Mouse (Mus musculus) spleen, adult 2 months (tissue): Measurements from ENCODE around the gene Unc93b1. TPM values are rescaled to one million over a fixed set of nuclear protein-coding genes. Genes with fewer than 3 reads are reported as not detected.

Experiments used
- DNase-seq, 2 experiments: peaks; one replicate each; pipeline versions ENCODE4 v3.0.0 to v3.0.0-alpha.2; 2012 to 2021; ENCODE audit warnings: low spot score in 2 of 2, low read depth in 1 of 2
- H3K27ac ChIP-seq: fragments of 200-500 bp; 2 replicates; pipeline ENCODE4 v1.5.1; 2012; ENCODE audit warnings: low read length, inconsistent platforms; ENCODE audit not compliant: insufficient read depth
- H3K27me3 ChIP-seq: fragments of 200-500 bp; 2 replicates; pipeline ENCODE4 v1.6.1; 2012; ENCODE audit warnings: mild to moderate bottlenecking, moderate library complexity, low read length, inconsistent platforms; ENCODE audit not compliant: control insufficient read depth, insufficient read depth
- H3K36me3 ChIP-seq: fragments of 200-500 bp; 2 replicates; pipeline ENCODE4 v1.6.1; 2012; ENCODE audit warnings: mild to moderate bottlenecking, low read length, inconsistent platforms; ENCODE audit not compliant: control insufficient read depth, insufficient read depth
- H3K4me1 ChIP-seq: fragments of 200-500 bp; 2 replicates; pipeline ENCODE4 v1.6.1; 2011; ENCODE audit warnings: inconsistent platforms; ENCODE audit not compliant: control insufficient read depth, insufficient read depth, insufficient read length
- H3K4me3 ChIP-seq: fragments of 200-500 bp; 2 replicates; pipeline ENCODE4 v1.5.1; 2011; ENCODE audit warnings: mild to moderate bottlenecking, inconsistent platforms; ENCODE audit not compliant: insufficient read depth, insufficient read length; ENCODE audit errors: extremely low read depth
- CTCF ChIP-seq: fragments of 200-500 bp; IDR thresholded peaks from 2 replicates; pipeline ENCODE4 v1.5.1; 2011; ENCODE audit warnings: mild to moderate bottlenecking, inconsistent platforms; ENCODE audit not compliant: insufficient read depth, insufficient read length, insufficient replicate concordance; ENCODE audit errors: extremely low read depth
- POLR2A ChIP-seq: fragments of 200-500 bp; IDR thresholded peaks from 2 replicates; pipeline ENCODE4 v1.6.1; 2011; ENCODE audit warnings: low read depth, low read length, inconsistent platforms
- WGBS: fragments of 180-500 bp; shearing (Covaris S2); methylation state at CpG from one replicate; pipeline ENCODE4 v1.1.7; 2018; 5-methylcytosine and 5-hydroxymethylcytosine counted together
- polyA plus RNA-seq: library from polyadenylated mRNA; depleted of rRNA; stranded (reverse); fragments of >200 nt; gene quantifications from 2 replicates; pipeline ENCODE4 v1.2.3, GENCODE M21; 2012

Gene Unc93b1
- polyA plus RNA-seq, 1 experiment: 753 TPM

DNA sequence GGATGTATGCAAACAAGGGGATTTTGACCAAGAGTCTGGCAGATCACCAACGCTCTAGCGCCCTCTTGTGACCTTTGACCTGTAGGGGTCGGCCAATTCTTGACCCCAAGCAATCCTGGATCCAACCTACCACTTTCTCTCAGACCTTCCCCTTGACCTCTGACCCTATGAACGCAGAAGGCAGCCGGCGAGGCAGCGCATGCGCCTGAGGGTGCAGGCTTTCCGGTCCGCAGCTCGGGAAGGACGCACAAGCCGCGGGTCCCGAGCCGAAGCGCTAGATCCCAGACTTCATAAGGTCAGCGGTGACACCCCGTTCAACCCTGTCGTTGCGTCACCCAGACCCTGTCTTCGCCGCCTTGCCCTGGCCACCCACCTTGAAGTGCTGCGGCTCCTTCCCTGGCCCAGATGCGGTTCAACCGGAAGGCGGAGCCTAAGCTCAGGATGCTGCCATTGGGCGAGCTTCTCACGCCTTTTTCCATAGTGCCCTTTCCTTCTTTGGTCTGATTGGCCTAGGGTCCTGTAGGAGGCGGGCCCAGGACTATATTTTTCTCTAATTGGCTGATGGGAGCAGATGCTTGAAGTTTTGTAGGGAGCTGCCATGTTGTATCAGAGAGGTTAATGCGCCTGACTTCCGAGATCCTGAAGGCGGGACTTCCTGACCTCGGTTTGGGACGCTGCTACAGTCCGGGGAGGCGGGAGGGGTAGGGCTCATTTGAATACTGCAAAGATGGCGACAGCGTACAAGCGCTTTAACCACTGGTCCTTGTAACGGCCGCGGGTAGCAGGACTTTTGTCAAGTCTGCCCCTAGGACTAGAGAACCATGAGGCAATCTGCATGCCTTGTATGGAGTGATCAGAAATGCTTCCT, 22.4 kb upstream of the Unc93b1 start, which contains the start of gene Ndufs8:
Ndufs8 (minus strand) TSS at position 438 of the 868 bp plus-strand sequence.
- peaks cover 8% of the 10 kb centered on the region; the same call in 1 of the 2 replicates for H3K4me1 ChIP-seq
- peak within 1 kb of the TSS; percentile 73 for H3K4me3 ChIP-seq
- no peaks in the 10 kb centered on the region for H3K27me3 ChIP-seq
- H3K36me3 ChIP-seq: peaks cover 18% of the 10 kb centered on the region
- peak within 1 kb of the TSS; percentile 93 for H3K27ac ChIP-seq
- peak; percentile 90 to 98 for DNase-seq
- under 1% methylated on average over 43 of the region's 43 CpGs for WGBS
- TF ChIP-seq CTCF (peak; percentile 26; the same call in 1 of the 2 replicates), POLR2A (peak; percentile 85)

DNA sequence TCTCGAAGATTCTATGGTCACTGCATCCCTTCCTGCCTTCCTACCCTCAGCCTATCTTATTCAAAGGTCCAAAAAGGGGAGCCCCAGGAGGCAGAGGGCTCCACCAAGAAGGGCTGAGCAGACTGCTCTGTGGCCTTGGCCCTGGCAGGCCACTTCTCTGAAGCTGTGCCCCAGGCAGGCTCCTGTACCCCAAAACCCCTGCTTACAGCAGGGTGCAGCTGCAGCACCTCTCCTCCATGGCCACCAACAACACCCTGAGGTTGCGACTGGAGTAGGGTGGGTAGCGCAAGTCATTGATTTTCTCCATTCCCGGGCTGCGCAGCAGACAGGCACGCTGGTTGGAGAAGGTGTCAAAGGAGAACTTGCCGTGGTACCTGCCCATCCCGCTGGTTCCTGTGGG, 21.3 kb upstream of the Unc93b1 start:
- 80% methylated on average over 8 of the region's 8 CpGs for WGBS
- Histone ChIP-seq H3K36me3 (peaks cover 14% of the 10 kb centered on the region), H3K4me1 (peaks cover 8% of the 10 kb centered on the region; the same call in 1 of the 2 replicates), H3K27ac (peak overlapping the region; percentile 88), H3K27me3 (no peaks in the 10 kb centered on the region), H3K4me3 (0 out of 2 replicates have a peak overlapping the region, but pooled peaks have one; percentile 60)
- TF ChIP-seq CTCF (no peak), POLR2A (no peak)
- no peak for DNase-seq

DNA sequence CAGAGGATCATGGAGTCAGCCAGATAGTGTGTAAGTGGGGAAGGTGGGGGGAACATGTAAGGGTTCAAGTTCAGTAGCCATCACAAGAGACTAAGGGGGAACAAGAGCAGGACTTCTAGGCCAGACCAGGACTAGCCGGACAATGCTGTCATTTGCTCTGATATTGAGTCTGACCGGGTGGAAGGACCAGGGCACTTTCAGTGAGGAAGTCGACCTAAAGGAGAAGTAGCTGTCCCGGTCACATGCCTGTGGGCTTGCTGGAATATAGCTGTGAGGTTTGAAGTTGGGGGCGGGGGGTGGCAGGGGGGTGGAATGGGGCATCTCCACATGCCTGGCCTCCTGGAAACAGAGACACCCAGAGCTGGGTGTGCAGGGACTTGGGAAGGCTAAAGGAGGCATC, 20.5 kb upstream of the Unc93b1 start:
- no peak for DNase-seq
- TF ChIP-seq POLR2A (no peak), CTCF (no peak)
- 51% methylated on average over 5 of the region's 5 CpGs for WGBS
- no peak overlapping the region for H3K4me3 ChIP-seq
- peak overlapping the region; percentile 21; the same call in 1 of the 2 replicates for H3K27ac ChIP-seq
- H3K4me1 ChIP-seq: peaks cover 8% of the 10 kb centered on the region; the same call in 1 of the 2 replicates
- H3K36me3 ChIP-seq: peaks cover 8% of the 10 kb centered on the region
- H3K27me3 ChIP-seq: no peaks in the 10 kb centered on the region

DNA sequence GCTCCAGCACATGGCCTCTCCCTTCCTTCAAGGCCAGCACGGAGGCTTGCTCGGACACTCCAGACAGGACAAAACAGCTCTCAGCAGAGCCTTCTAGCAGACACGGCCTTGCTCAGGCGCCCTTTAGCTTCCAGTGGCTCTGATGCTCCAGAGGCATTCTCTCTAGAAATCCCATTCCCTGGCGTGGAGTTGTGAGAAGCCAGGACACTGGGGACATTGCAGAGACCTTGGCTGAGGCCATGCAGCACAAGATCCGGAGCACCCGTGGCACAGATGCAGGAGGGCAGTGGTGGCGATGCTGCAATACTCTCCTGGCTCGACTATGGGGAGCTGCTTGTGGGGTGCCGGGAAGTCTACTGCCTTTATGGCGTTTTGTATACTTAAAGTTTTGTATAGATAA, 18.3 kb upstream of the Unc93b1 start:
- no peaks in the 10 kb centered on the region for H3K27me3 ChIP-seq
- H3K4me3 ChIP-seq: no peak overlapping the region
- H3K36me3 ChIP-seq: no peaks in the 10 kb centered on the region
- DNase-seq: no peak
- no peak overlapping the region for H3K27ac ChIP-seq
- TF ChIP-seq POLR2A (no peak), CTCF (no peak)
- peaks cover 8% of the 10 kb centered on the region; the same call in 1 of the 2 replicates for H3K4me1 ChIP-seq
- 92% methylated on average over 11 of the region's 11 CpGs for WGBS

DNA sequence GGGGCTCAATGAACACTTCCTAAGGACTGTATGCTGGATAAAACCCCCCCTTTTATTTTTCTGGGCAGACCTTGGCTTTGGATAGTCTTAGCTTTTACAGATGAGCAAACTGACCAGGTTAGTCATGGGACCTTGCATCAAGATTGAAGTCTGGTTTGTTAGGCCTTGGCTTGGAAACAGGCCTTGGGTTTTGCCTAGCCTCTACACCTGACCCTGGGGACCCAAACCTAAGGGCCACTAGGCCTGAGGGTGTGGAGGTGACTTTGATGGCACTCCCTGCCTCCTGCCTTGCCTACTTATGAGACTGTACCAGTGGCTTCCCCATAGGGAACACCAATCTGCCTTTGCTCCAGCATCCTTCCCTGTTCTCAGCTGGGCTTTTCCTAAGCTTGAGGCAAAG, 15.1 kb upstream of the Unc93b1 start:
- no peaks in the 10 kb centered on the region for H3K27me3 ChIP-seq
- H3K27ac ChIP-seq: no peak overlapping the region
- H3K4me1 ChIP-seq: peaks cover 23% of the 10 kb centered on the region
- TF ChIP-seq CTCF: no peak
- no peak for TF ChIP-seq POLR2A
- H3K36me3 ChIP-seq: no peaks in the 10 kb centered on the region
- DNase-seq: no peak
- no peak overlapping the region for H3K4me3 ChIP-seq

DNA sequence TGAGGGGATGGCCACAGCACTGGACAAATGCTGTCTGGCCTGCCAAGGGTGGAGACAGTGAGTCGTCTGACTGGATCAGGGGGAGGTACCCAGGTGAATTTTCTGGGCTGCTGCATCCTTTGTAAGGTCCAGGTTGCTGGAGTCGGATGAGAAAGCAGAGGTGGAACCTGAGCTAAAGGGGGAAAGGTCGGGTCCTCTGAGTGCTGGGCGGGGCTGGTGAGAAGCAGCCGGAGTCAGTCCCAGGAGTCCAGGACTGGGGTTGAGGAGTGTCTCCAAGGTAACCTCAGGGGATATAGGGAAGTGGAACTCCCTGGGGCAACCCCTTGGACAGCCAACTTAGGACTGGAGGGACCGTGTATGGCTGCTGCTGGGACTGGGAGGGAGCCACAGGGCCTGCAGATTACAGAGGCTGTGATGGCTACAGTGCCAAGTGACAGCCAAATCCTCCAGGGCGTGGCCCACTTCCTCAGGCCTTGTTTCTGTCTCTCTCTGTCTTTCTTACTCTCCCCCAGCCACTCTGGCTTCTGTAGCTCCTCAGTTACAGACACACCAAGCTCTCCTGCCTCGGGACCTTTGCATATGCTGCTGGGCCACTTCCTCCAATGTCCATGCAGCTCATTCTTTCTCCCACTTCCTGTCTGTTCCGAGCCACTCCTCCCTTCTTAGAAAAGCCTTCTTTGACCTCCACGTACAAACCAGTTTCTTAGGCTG, 12.2 kb upstream of the Unc93b1 start:
- H3K27ac ChIP-seq: peak overlapping the region; percentile 91
- no peak overlapping the region; the same call in 1 of the 2 replicates for H3K4me3 ChIP-seq
- no peak; the same call in 1 of the 2 replicates for TF ChIP-seq POLR2A
- TF ChIP-seq CTCF: no peak
- H3K27me3 ChIP-seq: no peaks in the 10 kb centered on the region
- 28% methylated on average over 10 of the region's 10 CpGs for WGBS
- no peaks in the 10 kb centered on the region for H3K36me3 ChIP-seq
- H3K4me1 ChIP-seq: peaks cover 27% of the 10 kb centered on the region
- DNase-seq: no peak
